Comparison of ENCODE assay signal across 6 mouse cellular contexts in the genomic region with DNA sequence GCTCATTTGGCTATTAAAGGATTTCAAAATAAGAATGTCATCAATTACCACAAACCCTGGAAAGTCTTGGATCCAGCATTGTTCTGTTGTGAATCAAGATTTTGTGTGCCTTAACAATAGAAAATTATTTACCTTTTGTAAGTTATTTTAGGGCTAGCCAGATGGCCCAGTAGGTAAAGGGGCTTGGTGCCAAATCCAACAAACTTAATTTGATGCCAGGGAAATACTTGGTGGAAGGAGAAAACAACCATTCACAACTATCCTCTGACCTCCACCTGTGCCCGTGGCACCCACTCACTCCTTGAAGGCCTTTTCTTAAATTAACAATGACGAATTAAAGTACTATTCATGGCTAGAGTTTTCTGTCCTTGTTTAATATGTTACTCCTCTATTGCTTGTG.
"Had no signal": no experiment of that assay in that cellular context is flagged by ENCODE, and none has a peak within 500 bp of the region (broad histone marks: within the 10 kb centered on the region; RNA-seq: fewer than 3 reads in every experiment).

No protein-coding gene starts in this region.

- ATAC-seq: lung, postnatal 0 days had no signal

- DNase-seq: kidney, postnatal 10 days; lung, adult 2 months; right cerebral cortex, adult 18-20 months; right cerebral cortex, postnatal 25 days; thymus, postnatal 4 days had no signal
